In the genomic region with DNA sequence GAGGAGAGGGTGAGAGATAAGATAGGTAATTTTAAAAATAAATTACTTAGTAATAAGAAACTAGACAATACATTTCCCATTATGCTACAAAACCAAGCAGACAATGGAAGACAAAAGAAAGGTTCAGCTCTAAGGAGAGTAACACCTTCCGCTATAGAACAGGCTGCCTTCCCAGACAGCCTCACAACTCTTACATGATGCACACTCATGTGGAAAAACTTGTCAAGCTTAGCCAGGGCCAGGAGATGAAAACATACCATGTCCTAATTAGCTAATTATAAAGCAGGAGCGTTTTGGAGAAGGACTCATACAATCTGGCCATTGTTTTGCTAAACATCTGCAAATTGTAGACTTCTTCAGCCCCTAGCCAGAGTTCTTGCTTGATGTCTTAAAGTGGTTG, we compare ENCODE assay signal across 7 mouse cellular contexts. TPM values are rescaled to one million over a fixed set of nuclear protein-coding genes. Genes with fewer than 3 reads are reported as not detected.
DNase-seq lines count a peak whose midpoint lies in the region; ATAC-seq and TF ChIP-seq lines count a peak whose summit lies in the region.
"Not testable (repeated sequence)": the region's sequence is repeated elsewhere in the genome, so short reads cannot be mapped to it uniquely, and the experiment has no call there.
"Had no signal": no experiment of that assay in that cellular context is flagged by ENCODE, and none has a peak within 500 bp of the region (broad histone marks: within the 10 kb centered on the region; RNA-seq: fewer than 3 reads in every experiment).

No protein-coding gene starts in this region.

- H3K27me3 ChIP-seq in forebrain, embryonic 13.5 days; forebrain, embryonic 16.5 days (replicated peaks; ENCODE audit: control insufficient read depth, insufficient read depth, low read length); midbrain, embryonic 11.5 days (ENCODE audit: control insufficient read depth, insufficient read depth, low read length): not testable (repeated sequence)

- not testable (repeated sequence) for H3K36me3 ChIP-seq in forebrain, embryonic 13.5 days (ENCODE audit: poor library complexity, severe bottlenecking); forebrain, embryonic 16.5 days (ENCODE audit: control insufficient read depth, insufficient read depth); midbrain, embryonic 11.5 days (ENCODE audit: control insufficient read depth, insufficient read depth, low read length)

- TF ChIP-seq CTCF in brain, embryonic 14.5 days (IDR thresholded peaks at IDR 0.05; ENCODE audit: borderline replicate concordance, extremely low read depth, insufficient read depth, insufficient read length), result not testable (repeated sequence)

- TF ChIP-seq POLR2A in brain, embryonic 14.5 days (IDR thresholded peaks at IDR 0.05; ENCODE audit: borderline replicate concordance, extremely low read depth, insufficient read depth, insufficient read length, poor library complexity, severe bottlenecking), result not testable (repeated sequence)

- 33% methylated on average over 2 of the region's 2 CpGs for WGBS in forebrain, embryonic 13.5 days
- WGBS in forebrain, embryonic 16.5 days, result 28% methylated on average over 2 of the region's 2 CpGs
- 81% methylated on average over 2 of the region's 2 CpGs for WGBS in midbrain, embryonic 11.5 days

- not testable (repeated sequence) for H3K4me1 ChIP-seq in forebrain, embryonic 13.5 days; forebrain, embryonic 16.5 days (replicated peaks; ENCODE audit: control insufficient read depth, insufficient read depth, low read length); midbrain, embryonic 11.5 days (ENCODE audit: control insufficient read depth, insufficient read depth, low read length)

- H3K4me3 ChIP-seq in forebrain, embryonic 13.5 days; forebrain, embryonic 16.5 days (replicated peaks; ENCODE audit: low read length); midbrain, embryonic 11.5 days (ENCODE audit: low read depth, low read length): not testable (repeated sequence)

- not testable (repeated sequence) for H3K9me3 ChIP-seq in forebrain, embryonic 13.5 days (replicated peaks); forebrain, embryonic 16.5 days (ENCODE audit: control insufficient read depth, low read length); midbrain, embryonic 11.5 days (ENCODE audit: control insufficient read depth, low read length)

- not testable (repeated sequence) for H3K27ac ChIP-seq in forebrain, embryonic 13.5 days; forebrain, embryonic 16.5 days (ENCODE audit: low read length); midbrain, embryonic 11.5 days (ENCODE audit: low read depth, low read length)

- H3K9ac ChIP-seq in forebrain, embryonic 13.5 days; forebrain, embryonic 16.5 days (replicated peaks; ENCODE audit: low read depth, low read length); midbrain, embryonic 11.5 days (ENCODE audit: low read length): not testable (repeated sequence)

- peak; percentile 57; the same call in 1 of the 2 replicates for ATAC-seq in forebrain, embryonic 13.5 days
- ATAC-seq in forebrain, embryonic 16.5 days, result peak; percentile 33; the same call in 1 of the 2 replicates
- ATAC-seq in midbrain, embryonic 11.5 days (ENCODE audit: low FRiP score), result not testable (repeated sequence)

- not testable (repeated sequence) for H3K4me2 ChIP-seq in forebrain, embryonic 13.5 days; forebrain, embryonic 16.5 days (ENCODE audit: low read length); midbrain, embryonic 11.5 days

- DNase-seq in brain, embryonic 14.5 days (ENCODE audit: low read depth), result peak; percentile 26
- peak; percentile 19 for DNase-seq in midbrain, embryonic 11.5 days (ENCODE audit: low spot score, missing footprints)
- DNase-seq in retina, postnatal 1 day, result peak; percentile 57

RNA-seq across cellular contexts. Expression of a gene that starts 8.0 kb away (rescaled TPM):
- polyA plus RNA-seq in brain, embryonic 14.5 days (2012; rRNA removed), result 6.3 and 7.3 TPM in 2 replicates
- polyA plus RNA-seq in forebrain, embryonic 13.5 days (2015; fragmentation: Nextera tagmentation; extraction: Ambion mirVana), result 3.0 and 3.6 TPM in 2 replicates
- polyA plus RNA-seq in forebrain, embryonic 16.5 days (2015; fragmentation: Nextera tagmentation; extraction: Ambion mirVana), result 6.5 and 6.9 TPM in 2 replicates
- 4.0 and 4.7 TPM in 2 replicates for polyA plus RNA-seq in midbrain, embryonic 11.5 days (2014; fragmentation: Nextera tagmentation; extraction: Ambion mirVana)
- polyA plus RNA-seq: G1E had no signal

RNA-seq across cellular contexts. Expression of a gene that starts 29.0 kb away (rescaled TPM):
- polyA plus RNA-seq in brain, embryonic 14.5 days (2012; rRNA removed), result 14.8 and 16.3 TPM in 2 replicates
- polyA plus RNA-seq in forebrain, embryonic 13.5 days (2015; fragmentation: Nextera tagmentation; extraction: Ambion mirVana), result 14.7 and 16.1 TPM in 2 replicates
- 19.5 and 22.6 TPM in 2 replicates for polyA plus RNA-seq in forebrain, embryonic 16.5 days (2015; fragmentation: Nextera tagmentation; extraction: Ambion mirVana)
- 9.9 and 11.0 TPM in 2 replicates for polyA plus RNA-seq in midbrain, embryonic 11.5 days (2014; fragmentation: Nextera tagmentation; extraction: Ambion mirVana)
- polyA plus RNA-seq: erythroblast, embryonic 14.5 days had no signal

RNA-seq across cellular contexts. Expression of a gene that starts 43.6 kb away (rescaled TPM):
- 65.1 and 90.8 TPM in 2 replicates for polyA plus RNA-seq in brain, embryonic 14.5 days (2012; rRNA removed)
- 149 and 151 TPM in 2 replicates for polyA plus RNA-seq in forebrain, embryonic 13.5 days (2015; fragmentation: Nextera tagmentation; extraction: Ambion mirVana)
- polyA plus RNA-seq in forebrain, embryonic 16.5 days (2015; fragmentation: Nextera tagmentation; extraction: Ambion mirVana), result 115 and 126 TPM in 2 replicates
- polyA plus RNA-seq in midbrain, embryonic 11.5 days (2014; fragmentation: Nextera tagmentation; extraction: Ambion mirVana), result 179 and 181 TPM in 2 replicates
